Mouse (Mus musculus): ENCODE measurements around the gene Stx17. TPM values are rescaled to one million over a fixed set of nuclear protein-coding genes. Genes with fewer than 3 reads are reported as not detected.
A peak's percentile ranks its signal among the peaks of the same experiment; 100 is the strongest.

Gene Stx17
- polyA plus RNA-seq, 1 experiment from 2014 or later, result 29.2 TPM

- 63% methylated on average over 2 of the region's 2 CpGs for WGBS
- ATAC-seq (ENCODE audit: low read depth), result no peak
Measured at GRCm38 (mm10) chr4:48101981-48102380, 22.7 kb upstream of the Stx17 start.

GRCm38 (mm10) chr4:48105387-48105786, 19.3 kb upstream of the Stx17 start:
- Histone ChIP-seq H3K27me3 (ENCODE audit: control insufficient read depth, insufficient read depth, low read depth, low read length) (no peaks in the 10 kb centered on the region), H3K9me3 (ENCODE audit: control insufficient read depth, low read length) (no peaks in the 10 kb centered on the region), H3K9ac (ENCODE audit: low read length) (no peak overlapping the region), H3K4me1 (replicated peaks; ENCODE audit: control insufficient read depth, insufficient read depth, low read length) (no peaks in the 10 kb centered on the region), H3K4me3 (ENCODE audit: low read length) (no peak overlapping the region), H3K36me3 (ENCODE audit: control insufficient read depth, insufficient read depth, low read length) (no peaks in the 10 kb centered on the region), H3K27ac (ENCODE audit: low read length) (no peak overlapping the region), H3K4me2 (ENCODE audit: low read depth, low read length) (no peak overlapping the region)
- WGBS, result 61% methylated on average over 5 of the region's 5 CpGs
- no peak for ATAC-seq (ENCODE audit: low read depth)

More at GRCm38 (mm10) chr4:48101981-48102380, 22.7 kb upstream of the Stx17 start:
- Histone ChIP-seq H3K4me1 (replicated peaks; ENCODE audit: control insufficient read depth, insufficient read depth, low read length) (no peaks in the 10 kb centered on the region), H3K27me3 (ENCODE audit: control insufficient read depth, insufficient read depth, low read depth, low read length) (no peaks in the 10 kb centered on the region), H3K4me2 (ENCODE audit: low read depth, low read length) (no peak overlapping the region), H3K9me3 (ENCODE audit: control insufficient read depth, low read length) (no peaks in the 10 kb centered on the region), H3K36me3 (ENCODE audit: control insufficient read depth, insufficient read depth, low read length) (no peaks in the 10 kb centered on the region), H3K4me3 (ENCODE audit: low read length) (no peak overlapping the region), H3K27ac (ENCODE audit: low read length) (no peak overlapping the region), H3K9ac (ENCODE audit: low read length) (no peak overlapping the region)

- Histone ChIP-seq H3K4me2 (ENCODE audit: low read depth, low read length) (no peak overlapping the region), H3K27me3 (ENCODE audit: control insufficient read depth, insufficient read depth, low read depth, low read length) (no peaks in the 10 kb centered on the region), H3K4me1 (replicated peaks; ENCODE audit: control insufficient read depth, insufficient read depth, low read length) (no peaks in the 10 kb centered on the region), H3K27ac (ENCODE audit: low read length) (no peak overlapping the region), H3K4me3 (ENCODE audit: low read length) (no peak overlapping the region), H3K36me3 (ENCODE audit: control insufficient read depth, insufficient read depth, low read length) (no peaks in the 10 kb centered on the region), H3K9ac (ENCODE audit: low read length) (no peak overlapping the region), H3K9me3 (ENCODE audit: control insufficient read depth, low read length) (no peaks in the 10 kb centered on the region)
- no peak for ATAC-seq (ENCODE audit: low read depth)
- WGBS, result 81% methylated on average over 6 of the region's 6 CpGs
Measured at GRCm38 (mm10) chr4:48107086-48107485, 17.6 kb upstream of the Stx17 start.

GRCm38 (mm10) chr4:48108591-48108990, 16.1 kb upstream of the Stx17 start:
- H3K9me3 ChIP-seq (ENCODE audit: control insufficient read depth, low read length), result no peaks in the 10 kb centered on the region
- whole genome bisulfite sequencing, result 45% methylated on average over 2 of the region's 2 CpGs
- no peaks in the 10 kb centered on the region for H3K36me3 ChIP-seq (ENCODE audit: control insufficient read depth, insufficient read depth, low read length)
- no peak overlapping the region for H3K4me3 ChIP-seq (ENCODE audit: low read length)
- H3K27ac ChIP-seq (ENCODE audit: low read length), result no peak overlapping the region
- no peak overlapping the region for H3K9ac ChIP-seq (ENCODE audit: low read length)
- no peaks in the 10 kb centered on the region for H3K27me3 ChIP-seq (ENCODE audit: control insufficient read depth, insufficient read depth, low read depth, low read length)
- H3K4me2 ChIP-seq (ENCODE audit: low read depth, low read length), result no peak overlapping the region
- H3K4me1 ChIP-seq (replicated peaks; ENCODE audit: control insufficient read depth, insufficient read depth, low read length), result no peaks in the 10 kb centered on the region
- no peak for ATAC-seq (ENCODE audit: low read depth)

GRCm38 (mm10) chr4:48110331-48110730, 14.4 kb upstream of the Stx17 start:
- no peak overlapping the region for H3K9ac ChIP-seq (ENCODE audit: low read length)
- H3K27ac ChIP-seq (ENCODE audit: low read length), result no peak overlapping the region
- no peaks in the 10 kb centered on the region for H3K9me3 ChIP-seq (ENCODE audit: control insufficient read depth, low read length)
- H3K36me3 ChIP-seq (ENCODE audit: control insufficient read depth, insufficient read depth, low read length), result no peaks in the 10 kb centered on the region
- H3K27me3 ChIP-seq (ENCODE audit: control insufficient read depth, insufficient read depth, low read depth, low read length), result no peaks in the 10 kb centered on the region
- H3K4me3 ChIP-seq (ENCODE audit: low read length), result no peak overlapping the region
- no peaks in the 10 kb centered on the region for H3K4me1 ChIP-seq (replicated peaks; ENCODE audit: control insufficient read depth, insufficient read depth, low read length)
- 67% methylated on average over 3 of the region's 3 CpGs for WGBS
- no peak overlapping the region for H3K4me2 ChIP-seq (ENCODE audit: low read depth, low read length)
- ATAC-seq (ENCODE audit: low read depth), result no peak

- Histone ChIP-seq H3K9me3 (ENCODE audit: control insufficient read depth, low read length) (no peaks in the 10 kb centered on the region), H3K4me1 (replicated peaks; ENCODE audit: control insufficient read depth, insufficient read depth, low read length) (no peaks in the 10 kb centered on the region), H3K27ac (ENCODE audit: low read length) (no peak overlapping the region), H3K36me3 (ENCODE audit: control insufficient read depth, insufficient read depth, low read length) (no peaks in the 10 kb centered on the region), H3K4me3 (ENCODE audit: low read length) (no peak overlapping the region), H3K9ac (ENCODE audit: low read length) (no peak overlapping the region), H3K4me2 (ENCODE audit: low read depth, low read length) (no peak overlapping the region), H3K27me3 (ENCODE audit: control insufficient read depth, insufficient read depth, low read depth, low read length) (no peaks in the 10 kb centered on the region)
- no peak for ATAC-seq (ENCODE audit: low read depth)
- 63% methylated on average over 4 of the region's 4 CpGs for WGBS
Measured at GRCm38 (mm10) chr4:48116191-48116590, 8.5 kb upstream of the Stx17 start.

- no peak overlapping the region for H3K27ac ChIP-seq (ENCODE audit: low read length)
- H3K9ac ChIP-seq (ENCODE audit: low read length), result peak overlapping the region; percentile 97; the same call in 1 of the 2 replicates
- H3K9me3 ChIP-seq (ENCODE audit: control insufficient read depth, low read length), result no peaks in the 10 kb centered on the region
- 4% methylated on average over 9 of the region's 9 CpGs for WGBS
- peak; percentile 84 for ATAC-seq (ENCODE audit: low read depth)
- peak overlapping the region; percentile 89 for H3K4me3 ChIP-seq (ENCODE audit: low read length)
- peak overlapping the region; percentile 71 for H3K4me2 ChIP-seq (ENCODE audit: low read depth, low read length)
- no peaks in the 10 kb centered on the region for H3K36me3 ChIP-seq (ENCODE audit: control insufficient read depth, insufficient read depth, low read length)
- no peaks in the 10 kb centered on the region; the same call in 1 of the 2 replicates for H3K27me3 ChIP-seq (ENCODE audit: control insufficient read depth, insufficient read depth, low read depth, low read length)
- peaks cover 4% of the 10 kb centered on the region; the same call in 1 of the 2 replicates for H3K4me1 ChIP-seq (replicated peaks; ENCODE audit: control insufficient read depth, insufficient read depth, low read length)
Measured at GRCm38 (mm10) chr4:48124416-48124772, 321 bp upstream of the Stx17 start.

- 54% methylated on average over 6 of the region's 6 CpGs for WGBS
- H3K4me3 ChIP-seq (ENCODE audit: low read length), result no peak overlapping the region
- peaks cover 3% of the 10 kb centered on the region; the same call in 1 of the 2 replicates for H3K4me1 ChIP-seq (replicated peaks; ENCODE audit: control insufficient read depth, insufficient read depth, low read length)
- no peak overlapping the region for H3K9ac ChIP-seq (ENCODE audit: low read length)
- no peak for ATAC-seq (ENCODE audit: low read depth)
- H3K27me3 ChIP-seq (ENCODE audit: control insufficient read depth, insufficient read depth, low read depth, low read length), result no peaks in the 10 kb centered on the region
- H3K9me3 ChIP-seq (ENCODE audit: control insufficient read depth, low read length), result no peaks in the 10 kb centered on the region
- H3K36me3 ChIP-seq (ENCODE audit: control insufficient read depth, insufficient read depth, low read length), result peaks cover 5% of the 10 kb centered on the region
- no peak overlapping the region for H3K4me2 ChIP-seq (ENCODE audit: low read depth, low read length)
- no peak overlapping the region for H3K27ac ChIP-seq (ENCODE audit: low read length)
Measured at GRCm38 (mm10) chr4:48130314-48130713, 5.6 kb downstream of the Stx17 start.

GRCm38 (mm10) chr4:48131606-48132005, 6.9 kb downstream of the Stx17 start:
- no peak for ATAC-seq (ENCODE audit: low read depth)
- Histone ChIP-seq H3K4me1 (replicated peaks; ENCODE audit: control insufficient read depth, insufficient read depth, low read length) (no peaks in the 10 kb centered on the region; the same call in 1 of the 2 replicates), H3K9ac (ENCODE audit: low read length) (no peak overlapping the region), H3K27me3 (ENCODE audit: control insufficient read depth, insufficient read depth, low read depth, low read length) (no peaks in the 10 kb centered on the region), H3K36me3 (ENCODE audit: control insufficient read depth, insufficient read depth, low read length) (peaks cover 7% of the 10 kb centered on the region), H3K4me3 (ENCODE audit: low read length) (no peak overlapping the region), H3K9me3 (ENCODE audit: control insufficient read depth, low read length) (no peaks in the 10 kb centered on the region), H3K4me2 (ENCODE audit: low read depth, low read length) (no peak overlapping the region), H3K27ac (ENCODE audit: low read length) (no peak overlapping the region)
- WGBS, result 82% methylated on average over 9 of the region's 9 CpGs

GRCm38 (mm10) chr4:48132721-48133120, 8.0 kb downstream of the Stx17 start:
- Histone ChIP-seq H3K27me3 (ENCODE audit: control insufficient read depth, insufficient read depth, low read depth, low read length) (no peaks in the 10 kb centered on the region), H3K27ac (ENCODE audit: low read length) (no peak overlapping the region), H3K4me1 (replicated peaks; ENCODE audit: control insufficient read depth, insufficient read depth, low read length) (no peaks in the 10 kb centered on the region; the same call in 1 of the 2 replicates), H3K4me3 (ENCODE audit: low read length) (no peak overlapping the region), H3K9me3 (ENCODE audit: control insufficient read depth, low read length) (no peaks in the 10 kb centered on the region), H3K9ac (ENCODE audit: low read length) (no peak overlapping the region), H3K36me3 (ENCODE audit: control insufficient read depth, insufficient read depth, low read length) (peaks cover 9% of the 10 kb centered on the region), H3K4me2 (ENCODE audit: low read depth, low read length) (no peak overlapping the region)
- ATAC-seq (ENCODE audit: low read depth), result no peak
- 77% methylated on average over 3 of the region's 3 CpGs for WGBS
